Mouse (Mus musculus) hindbrain, embryonic 14.5 days (tissue): ENCODE results near the gene Pate4. TPM values are rescaled to one million over a fixed set of nuclear protein-coding genes. Genes with fewer than 3 reads are reported as not detected.
"Not testable (repeated sequence)": the region's sequence is repeated elsewhere in the genome, so short reads cannot be mapped to it uniquely, and the experiment has no call there.

ENCODE experiments used
- ATAC-seq: fragments of 200-750 bp; cut with Nextera tagmentation; 2 replicates; pipeline ENCODE4 v1.8.0; 2017; ENCODE audit warnings: moderate number of reproducible peaks, mild to moderate bottlenecking, moderate TSS enrichment, moderate library complexity; ENCODE audit not compliant: low FRiP score
- DNase-seq: peaks from one replicate; pipeline ENCODE4 v3.0.0-alpha.2; 2015; ENCODE audit warnings: low spot score
- H3K27ac ChIP-seq: fragments of 300-500 bp; sonication (generic); 2 replicates; pipeline ENCODE4 v1.5.1; 2014; ENCODE audit warnings: mild to moderate bottlenecking, moderate library complexity
- H3K27me3 ChIP-seq: fragments of 300-500 bp; sonication (generic); 2 replicates; pipeline ENCODE4 v1.6.1; 2014; ENCODE audit warnings: mild to moderate bottlenecking, low read length, mixed read lengths; ENCODE audit not compliant: control insufficient read depth, insufficient read depth
- H3K36me3 ChIP-seq: fragments of 300-500 bp; sonication (generic); replicated peaks from 2 replicates; pipeline ENCODE4 v1.6.1; 2014; ENCODE audit not compliant: control insufficient read depth, insufficient read depth
- H3K4me1 ChIP-seq: fragments of 300-500 bp; sonication (generic); replicated peaks from 2 replicates; pipeline ENCODE4 v1.6.1; 2014; ENCODE audit warnings: antibody characterized with exemption, low read length, mixed read lengths; ENCODE audit not compliant: control insufficient read depth, insufficient read depth
- H3K4me2 ChIP-seq: fragments of 300-500 bp; sonication (generic); replicated peaks from 2 replicates; pipeline ENCODE4 v1.6.1; 2014; ENCODE audit warnings: mild to moderate bottlenecking, moderate library complexity
- H3K4me3 ChIP-seq: fragments of 300-500 bp; sonication (generic); replicated peaks from 2 replicates; pipeline ENCODE4 v1.5.1; 2014; ENCODE audit warnings: mild to moderate bottlenecking, low read length
- H3K9ac ChIP-seq: fragments of 300-500 bp; sonication (generic); 2 replicates; pipeline ENCODE4 v1.6.1; 2014
- H3K9me3 ChIP-seq: fragments of 300-500 bp; sonication (generic); 2 replicates; pipeline ENCODE4 v1.6.1; 2016; ENCODE audit warnings: low read length; ENCODE audit not compliant: control insufficient read depth
- WGBS: fragments of 180-500 bp; shearing (Covaris S2); extraction: QIAGEN DNeasy Blood & Tissue Kit; methylation state at CpG from one replicate; pipeline ENCODE4 v1.1.7; 2014; 5-methylcytosine and 5-hydroxymethylcytosine counted together
- polyA plus RNA-seq: library from polyadenylated mRNA; unstranded; fragments of >200 nt; fragmentation: Nextera tagmentation; extraction: Ambion mirVana; gene quantifications from 2 replicates; pipeline ENCODE4 v1.2.1, GENCODE M21; 2014

Gene Pate4
- not detected in 2 replicates for polyA plus RNA-seq

DNA sequence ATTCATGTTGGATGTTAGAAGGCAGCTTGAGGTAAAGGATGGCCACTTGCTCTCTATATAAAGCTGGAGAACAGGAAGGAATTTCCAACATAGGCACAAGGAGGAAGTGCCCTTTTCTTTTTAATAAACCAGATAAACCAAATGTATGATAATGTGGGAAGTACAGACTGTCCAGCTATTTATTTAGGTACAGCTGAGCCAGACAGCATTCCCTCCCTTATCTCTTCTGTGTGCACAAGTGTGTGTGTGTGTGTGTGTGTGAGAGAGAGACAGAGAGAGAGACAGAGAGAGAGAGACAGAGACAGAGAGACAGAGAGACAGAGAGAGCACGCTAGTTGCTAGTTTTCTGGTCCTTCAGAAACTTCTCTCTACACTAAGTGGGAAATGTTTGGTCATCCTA, at the start of gene Pate4:
Pate4 (minus strand) TSS at position 101 of the 400 bp plus-strand sequence.
- H3K4me3 ChIP-seq, result no peak within 1 kb of the TSS
- WGBS, result 60% methylated on average over 1 of the region's 1 CpGs
- DNase-seq (no peak), ATAC-seq (no peak)
- H3K27me3 ChIP-seq, result no peaks in the 10 kb centered on the region
- H3K4me2 ChIP-seq, result no peak within 1 kb of the TSS
- H3K9ac ChIP-seq, result no peak within 1 kb of the TSS
- H3K27ac ChIP-seq, result no peak within 1 kb of the TSS
- no peaks in the 10 kb centered on the region for H3K4me1 ChIP-seq
- H3K9me3 ChIP-seq, result no peaks in the 10 kb centered on the region
- no peaks in the 10 kb centered on the region for H3K36me3 ChIP-seq

GRCm38 (mm10) chr9:35648102-35648501, 36.4 kb upstream of the Pate4 start, which contains the start of gene Pate3:
Gene Pate3, minus strand, starts transcription at chr9:35648202.
- ATAC-seq, result no peak
- no peak for DNase-seq
- H3K27ac ChIP-seq, result no peak within 1 kb of the TSS
- no peak within 1 kb of the TSS for H3K4me2 ChIP-seq
- H3K4me1 ChIP-seq, result no peaks in the 10 kb centered on the region
- H3K9me3 ChIP-seq, result no peaks in the 10 kb centered on the region
- no peak within 1 kb of the TSS for H3K4me3 ChIP-seq
- no peaks in the 10 kb centered on the region for H3K27me3 ChIP-seq
- H3K36me3 ChIP-seq, result no peaks in the 10 kb centered on the region
- H3K9ac ChIP-seq, result no peak within 1 kb of the TSS
- WGBS, result 80% methylated on average over 1 of the region's 1 CpGs

DNA sequence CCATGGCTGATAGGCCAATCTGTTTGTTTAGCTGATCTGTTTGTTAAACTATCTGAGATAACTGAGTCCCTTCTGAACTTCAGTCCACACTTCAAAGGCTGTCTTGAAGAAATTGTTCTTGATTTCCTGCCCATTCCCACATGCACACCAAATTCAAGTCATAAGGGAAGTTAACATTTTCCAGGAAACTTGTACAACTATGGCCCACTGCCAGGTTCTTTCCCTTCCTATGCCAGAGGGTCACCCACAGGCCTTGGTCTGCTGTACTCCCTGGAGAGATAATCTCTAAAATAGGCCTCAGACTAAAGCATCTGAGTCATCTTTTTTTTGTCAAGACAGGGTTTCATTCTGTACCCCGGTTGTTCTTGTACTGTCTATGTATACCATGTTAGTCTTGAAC, 21.2 kb upstream of the Pate4 start:
- Histone ChIP-seq H3K27ac (no peak overlapping the region), H3K9ac (no peak overlapping the region), H3K9me3 (no peaks in the 10 kb centered on the region), H3K4me2 (no peak overlapping the region), H3K27me3 (no peaks in the 10 kb centered on the region), H3K36me3 (no peaks in the 10 kb centered on the region), H3K4me3 (no peak overlapping the region), H3K4me1 (no peaks in the 10 kb centered on the region)
- WGBS, result 94% methylated on average over 1 of the region's 1 CpGs
- DNase-seq (no peak), ATAC-seq (no peak)

DNA sequence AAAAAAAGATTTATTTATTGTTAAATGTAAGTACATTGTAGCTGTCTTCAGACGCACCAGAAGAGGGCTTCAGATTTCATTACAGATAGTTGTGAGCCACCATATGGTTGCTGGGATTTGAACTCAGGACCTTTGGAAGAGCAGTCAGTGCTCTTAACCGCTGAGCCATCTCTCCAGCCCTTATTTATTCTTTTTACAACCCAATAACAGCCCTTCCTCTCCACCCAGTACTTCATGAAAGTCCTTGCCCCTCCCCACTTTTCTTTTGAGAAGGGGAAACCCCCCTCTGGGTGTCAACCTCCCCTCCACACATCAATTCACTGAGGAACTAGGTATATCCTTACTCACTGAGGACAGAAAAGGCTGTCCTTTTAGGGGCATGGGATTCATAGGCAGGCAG, 5.0 kb upstream of the Pate4 start:
- H3K9ac ChIP-seq, H3K9me3 ChIP-seq, H3K27ac ChIP-seq, H3K4me3 ChIP-seq, ATAC-seq, H3K4me1 ChIP-seq, H3K4me2 ChIP-seq, H3K27me3 ChIP-seq, DNase-seq, H3K36me3 ChIP-seq: not testable (repeated sequence)
- WGBS, result 77% methylated on average over 2 of the region's 2 CpGs

GRCm38 (mm10) chr9:35614005-35614404, 2.3 kb upstream of the Pate4 start:
- no peaks in the 10 kb centered on the region for H3K36me3 ChIP-seq
- no peak for ATAC-seq
- no peaks in the 10 kb centered on the region for H3K9me3 ChIP-seq
- WGBS, result 38% methylated on average over 2 of the region's 2 CpGs
- no peak overlapping the region for H3K4me3 ChIP-seq
- H3K9ac ChIP-seq, result no peak overlapping the region
- DNase-seq, result no peak
- no peak overlapping the region for H3K4me2 ChIP-seq
- H3K27ac ChIP-seq, result no peak overlapping the region
- no peaks in the 10 kb centered on the region for H3K27me3 ChIP-seq
- H3K4me1 ChIP-seq, result no peaks in the 10 kb centered on the region

GRCm38 (mm10) chr9:35607647-35608405, 3.9 kb downstream of the Pate4 start:
- H3K27me3 ChIP-seq, result no peaks in the 10 kb centered on the region
- H3K27ac ChIP-seq, result no peak overlapping the region
- no peaks in the 10 kb centered on the region for H3K4me1 ChIP-seq
- H3K4me2 ChIP-seq, result no peak overlapping the region
- H3K9ac ChIP-seq, result no peak overlapping the region
- ATAC-seq (no peak), DNase-seq (no peak)
- H3K4me3 ChIP-seq, result no peak overlapping the region
- no peaks in the 10 kb centered on the region for H3K36me3 ChIP-seq
- H3K9me3 ChIP-seq, result no peaks in the 10 kb centered on the region
- WGBS, result 72% methylated on average over 8 of the region's 8 CpGs

DNA sequence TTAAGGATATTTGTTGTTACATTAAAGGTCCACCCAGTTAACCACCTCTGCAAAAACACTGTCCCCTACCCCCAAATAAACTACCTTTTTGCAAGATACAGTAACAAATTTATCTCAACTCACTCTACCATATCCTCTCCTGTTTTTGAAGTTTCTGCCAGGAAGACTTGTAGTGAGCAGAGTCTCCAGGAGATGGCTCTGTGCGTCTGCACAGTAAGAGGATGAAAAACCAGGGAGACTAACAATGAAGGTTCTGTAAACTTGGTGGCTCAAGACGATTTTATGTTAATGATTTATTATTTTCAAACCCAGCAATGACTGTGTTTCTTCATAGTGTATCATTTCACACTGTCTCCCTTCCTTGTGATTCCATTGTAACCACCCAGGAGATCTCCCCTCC, 18.8 kb downstream of the Pate4 start:
- H3K9me3 ChIP-seq, result no peaks in the 10 kb centered on the region
- no peaks in the 10 kb centered on the region for H3K4me1 ChIP-seq
- DNase-seq (peak; percentile 45), ATAC-seq (peak; percentile 46; the same call in 1 of the 2 replicates)
- H3K27ac ChIP-seq, result no peak overlapping the region
- no peaks in the 10 kb centered on the region for H3K36me3 ChIP-seq
- 18% methylated on average over 2 of the region's 2 CpGs for WGBS
- H3K4me2 ChIP-seq, result no peak overlapping the region
- H3K4me3 ChIP-seq, result no peak overlapping the region
- H3K27me3 ChIP-seq, result no peaks in the 10 kb centered on the region
- no peak overlapping the region for H3K9ac ChIP-seq

DNA sequence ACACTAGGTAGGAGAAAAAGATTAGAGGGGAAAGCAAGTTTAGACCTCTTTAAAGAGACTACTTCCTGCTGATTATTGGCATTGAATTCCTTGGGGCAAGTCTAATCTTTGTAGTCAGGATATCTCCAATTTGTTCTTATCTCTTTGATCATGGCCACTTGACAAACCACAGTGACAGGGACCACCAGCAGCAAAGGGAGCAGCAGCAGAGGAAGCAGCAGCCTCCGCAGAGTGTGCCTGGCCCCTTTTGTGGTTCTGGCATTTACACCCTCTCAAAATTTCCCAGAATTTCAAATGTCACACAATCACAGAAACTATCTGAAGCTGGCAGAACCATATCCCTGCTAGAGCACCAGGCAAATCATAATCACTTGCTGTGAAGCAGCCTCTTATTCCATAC, 24.1 kb downstream of the Pate4 start:
- WGBS, result 70% methylated on average over 1 of the region's 1 CpGs
- H3K27ac ChIP-seq, result no peak overlapping the region

GRCm38 (mm10) chr9:35574416-35574815, 37.3 kb downstream of the Pate4 start:
- ATAC-seq (no peak), DNase-seq (no peak)
- Histone ChIP-seq H3K27me3 (peaks cover 10% of the 10 kb centered on the region; the same call in 1 of the 2 replicates), H3K4me1 (peaks cover 4% of the 10 kb centered on the region; the same call in 1 of the 2 replicates), H3K9ac (peak overlapping the region; percentile 51), H3K9me3 (no peaks in the 10 kb centered on the region), H3K4me2 (peak overlapping the region; percentile 60), H3K36me3 (no peaks in the 10 kb centered on the region), H3K4me3 (peak overlapping the region; percentile 30), H3K27ac (no peak overlapping the region)
- WGBS, result 5% methylated on average over 32 of the region's 32 CpGs

More for the DNA sequence above, 24.1 kb downstream of the Pate4 start:
- Histone ChIP-seq H3K36me3 (no peaks in the 10 kb centered on the region), H3K27me3 (no peaks in the 10 kb centered on the region), H3K4me2 (no peak overlapping the region), H3K9me3 (no peaks in the 10 kb centered on the region), H3K4me1 (no peaks in the 10 kb centered on the region), H3K4me3 (no peak overlapping the region), H3K9ac (no peak overlapping the region)
- ATAC-seq (no peak), DNase-seq (no peak)
